Mouse (Mus musculus): ENCODE results near the gene Mfge8. TPM values are rescaled to one million over a fixed set of nuclear protein-coding genes. Genes with fewer than 3 reads are reported as not detected.

Mfge8 gene
- 81.6 and 85.2 TPM in 2 replicates for polyA plus RNA-seq (2014; fragmentation: Nextera tagmentation; extraction: Ambion mirVana)

DNA sequence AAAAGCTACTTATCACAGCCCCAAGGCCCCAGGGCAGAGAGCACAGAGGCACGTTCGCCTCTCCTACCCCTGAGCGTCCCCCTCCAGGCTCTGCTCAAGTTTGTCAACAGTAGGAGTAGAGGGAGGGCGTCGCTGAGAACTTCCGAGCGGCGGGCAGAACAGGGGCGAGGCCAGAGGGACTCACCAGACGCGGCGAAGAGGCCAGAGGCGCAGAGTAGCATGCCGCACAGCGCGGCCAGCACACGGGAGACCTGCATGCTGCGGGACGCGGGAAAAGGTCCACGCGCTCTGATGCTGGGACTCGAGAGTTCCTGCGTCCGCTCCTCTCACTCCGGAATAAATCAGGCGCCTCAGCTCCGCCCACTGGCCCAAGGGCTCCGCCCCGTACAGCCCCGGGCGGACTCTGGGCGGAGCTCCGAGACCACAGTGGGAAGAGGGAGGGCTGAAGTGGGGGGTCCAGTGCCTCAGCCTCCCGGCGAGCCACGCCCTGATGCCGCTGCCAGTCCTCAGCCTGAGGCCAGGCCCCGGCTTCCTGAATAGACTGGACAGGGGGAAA is at the start of gene Mfge8:
TSS of gene Mfge8 (minus strand) at position 350 of the 556 bp plus-strand sequence.
- no peaks in the 10 kb centered on the region for H3K27me3 ChIP-seq (ENCODE audit: control insufficient read depth, insufficient read depth, low read length)
- H3K4me2 ChIP-seq (ENCODE audit: low read depth), result peak within 1 kb of the TSS; percentile 85
- peak within 1 kb of the TSS; percentile 54 for H3K4me3 ChIP-seq (ENCODE audit: low read depth, low read length)
- H3K9ac ChIP-seq (ENCODE audit: low read length), result peak within 1 kb of the TSS; percentile 58
- no peaks in the 10 kb centered on the region for H3K9me3 ChIP-seq (ENCODE audit: control insufficient read depth, low read length)
- peak; percentile 95 for ATAC-seq (ENCODE audit: insufficient read depth, low FRiP score, low TSS enrichment)
- peaks cover 11% of the 10 kb centered on the region; the same call in 1 of the 2 replicates for H3K4me1 ChIP-seq (ENCODE audit: control insufficient read depth, insufficient read depth, low read length)
- peak; percentile 94 for DNase-seq (ENCODE audit: low spot score)
- WGBS, result 0% methylated on average over 39 of the region's 39 CpGs
- H3K36me3 ChIP-seq (ENCODE audit: control insufficient read depth, insufficient read depth, low read length), result no peaks in the 10 kb centered on the region; the same call in 1 of the 2 replicates
- no peak within 1 kb of the TSS for H3K27ac ChIP-seq (ENCODE audit: low read depth, low read length)

DNA sequence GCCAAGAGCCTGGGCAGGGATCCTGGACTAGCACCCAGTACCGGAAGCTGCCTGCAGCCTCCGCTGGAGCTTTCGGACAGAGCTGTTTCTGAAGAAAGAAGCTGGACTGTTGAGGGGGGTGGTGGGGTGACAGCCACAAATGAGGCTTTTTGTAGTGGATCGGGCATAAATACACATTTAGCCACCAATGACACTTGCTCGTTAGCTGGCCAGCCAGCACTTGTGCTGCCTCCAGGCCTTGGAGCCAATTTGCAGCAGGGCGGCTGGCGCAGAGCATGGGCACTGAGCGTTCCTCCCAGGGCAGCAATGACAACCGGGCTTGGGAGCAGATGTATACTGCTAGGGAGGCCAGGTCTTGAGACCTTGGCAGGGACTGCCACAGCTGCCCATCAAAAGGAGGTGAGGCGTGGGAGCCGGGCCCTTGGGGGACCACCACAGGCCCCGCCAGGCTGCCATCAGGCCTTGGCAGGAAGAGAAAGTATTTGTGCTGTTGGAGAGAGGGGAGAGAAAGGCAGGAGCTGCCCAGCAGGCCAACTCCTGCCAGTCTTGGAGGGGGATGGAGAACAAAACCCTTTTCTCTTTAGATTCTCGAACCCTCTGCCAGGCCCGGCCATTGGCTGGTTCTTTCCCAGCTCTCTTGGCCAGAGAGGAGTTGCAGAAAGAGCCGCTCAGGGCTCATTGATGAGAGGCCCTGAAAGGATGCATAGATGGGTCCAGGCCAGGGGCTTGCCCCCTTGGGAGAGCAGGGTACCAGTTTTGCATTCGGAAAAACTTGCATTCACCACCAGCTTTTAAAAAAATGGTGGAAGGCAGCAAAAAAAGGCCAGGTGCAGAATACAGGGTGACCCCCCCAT is 45.9 kb upstream of the Mfge8 start:
- 86% methylated on average over 16 of the region's 16 CpGs for WGBS
- H3K27ac ChIP-seq (ENCODE audit: low read depth, low read length), result no peak overlapping the region
- no peak overlapping the region for H3K9ac ChIP-seq (ENCODE audit: low read length)
- no peaks in the 10 kb centered on the region for H3K36me3 ChIP-seq (ENCODE audit: control insufficient read depth, insufficient read depth, low read length)
- ATAC-seq (ENCODE audit: insufficient read depth, low FRiP score, low TSS enrichment) (no peak), DNase-seq (ENCODE audit: low spot score) (no peak)
- no peaks in the 10 kb centered on the region for H3K27me3 ChIP-seq (ENCODE audit: control insufficient read depth, insufficient read depth, low read length)
- no peaks in the 10 kb centered on the region for H3K9me3 ChIP-seq (ENCODE audit: control insufficient read depth, low read length)
- no peak overlapping the region for H3K4me2 ChIP-seq (ENCODE audit: low read depth)
- no peaks in the 10 kb centered on the region for H3K4me1 ChIP-seq (ENCODE audit: control insufficient read depth, insufficient read depth, low read length)
- no peak overlapping the region for H3K4me3 ChIP-seq (ENCODE audit: low read depth, low read length)

GRCm38 (mm10) chr7:79193936-79194335 is 45.1 kb upstream of the Mfge8 start:
- Histone ChIP-seq H3K36me3 (ENCODE audit: control insufficient read depth, insufficient read depth, low read length) (no peaks in the 10 kb centered on the region), H3K4me1 (ENCODE audit: control insufficient read depth, insufficient read depth, low read length) (no peaks in the 10 kb centered on the region), H3K27ac (ENCODE audit: low read depth, low read length) (no peak overlapping the region), H3K9me3 (ENCODE audit: control insufficient read depth, low read length) (no peaks in the 10 kb centered on the region), H3K9ac (ENCODE audit: low read length) (no peak overlapping the region), H3K27me3 (ENCODE audit: control insufficient read depth, insufficient read depth, low read length) (no peaks in the 10 kb centered on the region), H3K4me2 (ENCODE audit: low read depth) (no peak overlapping the region), H3K4me3 (ENCODE audit: low read depth, low read length) (no peak overlapping the region)
- ATAC-seq (ENCODE audit: insufficient read depth, low FRiP score, low TSS enrichment), result no peak
- WGBS, result 78% methylated on average over 5 of the region's 5 CpGs
- no peak for DNase-seq (ENCODE audit: low spot score)

- H3K27ac ChIP-seq (ENCODE audit: low read depth, low read length), result no peak overlapping the region
- no peaks in the 10 kb centered on the region for H3K36me3 ChIP-seq (ENCODE audit: control insufficient read depth, insufficient read depth, low read length)
- H3K9me3 ChIP-seq (ENCODE audit: control insufficient read depth, low read length), result no peaks in the 10 kb centered on the region
- DNase-seq (ENCODE audit: low spot score), result no peak
- no peak for ATAC-seq (ENCODE audit: insufficient read depth, low FRiP score, low TSS enrichment)
- no peak overlapping the region for H3K9ac ChIP-seq (ENCODE audit: low read length)
- no peak overlapping the region for H3K4me2 ChIP-seq (ENCODE audit: low read depth)
- WGBS, result 80% methylated on average over 5 of the region's 5 CpGs
- no peak overlapping the region for H3K4me3 ChIP-seq (ENCODE audit: low read depth, low read length)
- H3K27me3 ChIP-seq (ENCODE audit: control insufficient read depth, insufficient read depth, low read length), result no peaks in the 10 kb centered on the region
- no peaks in the 10 kb centered on the region for H3K4me1 ChIP-seq (ENCODE audit: control insufficient read depth, insufficient read depth, low read length)
Observed at GRCm38 (mm10) chr7:79191501-79191900, 42.6 kb upstream of the Mfge8 start.

DNA sequence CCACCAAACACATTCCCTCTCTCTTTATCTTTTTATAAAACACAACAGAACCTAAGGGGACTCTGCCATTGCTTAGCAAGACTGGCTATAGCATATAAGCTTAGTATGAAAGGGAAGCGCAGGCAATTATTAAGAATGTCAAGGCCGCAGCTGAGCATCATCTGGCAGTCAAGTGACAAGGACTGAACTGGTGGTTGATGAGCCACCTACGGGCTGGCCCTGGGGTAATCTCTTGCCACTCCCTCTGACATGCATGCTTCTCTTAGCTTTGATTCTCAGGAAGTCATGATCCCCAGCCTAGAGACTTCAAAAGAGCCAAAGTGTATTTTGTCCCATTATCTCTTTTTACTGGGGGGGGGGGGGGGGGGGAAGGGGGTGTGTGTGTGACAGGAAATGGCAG is 41.7 kb upstream of the Mfge8 start:
- Histone ChIP-seq H3K4me3 (ENCODE audit: low read depth, low read length) (no peak overlapping the region), H3K27ac (ENCODE audit: low read depth, low read length) (no peak overlapping the region), H3K4me2 (ENCODE audit: low read depth) (no peak overlapping the region), H3K9me3 (ENCODE audit: control insufficient read depth, low read length) (no peaks in the 10 kb centered on the region), H3K4me1 (ENCODE audit: control insufficient read depth, insufficient read depth, low read length) (no peaks in the 10 kb centered on the region), H3K9ac (ENCODE audit: low read length) (no peak overlapping the region), H3K36me3 (ENCODE audit: control insufficient read depth, insufficient read depth, low read length) (no peaks in the 10 kb centered on the region), H3K27me3 (ENCODE audit: control insufficient read depth, insufficient read depth, low read length) (no peaks in the 10 kb centered on the region)
- ATAC-seq (ENCODE audit: insufficient read depth, low FRiP score, low TSS enrichment) (no peak), DNase-seq (ENCODE audit: low spot score) (no peak)
- WGBS, result 34% methylated on average over 3 of the region's 3 CpGs

DNA sequence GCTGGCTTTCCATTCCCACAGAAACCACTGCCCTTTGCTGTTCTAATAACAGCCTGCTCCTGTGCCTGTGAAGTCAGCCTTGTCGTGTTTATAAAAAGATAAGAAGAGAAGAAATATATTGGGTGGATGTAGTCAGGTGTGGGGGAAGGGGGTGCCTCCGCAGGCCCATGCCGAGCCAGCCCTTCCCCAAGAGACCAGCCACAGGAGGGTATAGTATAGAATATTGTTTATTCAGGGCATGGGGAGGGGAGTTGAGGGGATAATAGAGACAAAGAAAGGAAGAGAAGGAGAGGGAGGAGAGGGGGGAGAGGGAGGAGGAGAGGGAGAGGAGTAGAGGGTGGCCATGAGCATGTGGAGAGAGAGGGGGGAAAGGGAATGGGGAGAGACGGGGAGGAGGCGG is 40.4 kb upstream of the Mfge8 start:
- H3K9me3 ChIP-seq (ENCODE audit: control insufficient read depth, low read length), result no peaks in the 10 kb centered on the region
- no peaks in the 10 kb centered on the region for H3K36me3 ChIP-seq (ENCODE audit: control insufficient read depth, insufficient read depth, low read length)
- no peak overlapping the region for H3K4me2 ChIP-seq (ENCODE audit: low read depth)
- H3K4me3 ChIP-seq (ENCODE audit: low read depth, low read length), result no peak overlapping the region
- no peaks in the 10 kb centered on the region for H3K27me3 ChIP-seq (ENCODE audit: control insufficient read depth, insufficient read depth, low read length)
- no peak overlapping the region for H3K9ac ChIP-seq (ENCODE audit: low read length)
- H3K27ac ChIP-seq (ENCODE audit: low read depth, low read length), result no peak overlapping the region
- ATAC-seq (ENCODE audit: insufficient read depth, low FRiP score, low TSS enrichment) (no peak), DNase-seq (ENCODE audit: low spot score) (no peak)
- WGBS, result 54% methylated on average over 3 of the region's 5 CpGs
- H3K4me1 ChIP-seq (ENCODE audit: control insufficient read depth, insufficient read depth, low read length), result no peaks in the 10 kb centered on the region

GRCm38 (mm10) chr7:79187591-79187990 is 38.7 kb upstream of the Mfge8 start:
- no peaks in the 10 kb centered on the region for H3K36me3 ChIP-seq (ENCODE audit: control insufficient read depth, insufficient read depth, low read length)
- H3K4me2 ChIP-seq (ENCODE audit: low read depth), result no peak overlapping the region
- no peak overlapping the region for H3K9ac ChIP-seq (ENCODE audit: low read length)
- H3K27me3 ChIP-seq (ENCODE audit: control insufficient read depth, insufficient read depth, low read length), result no peaks in the 10 kb centered on the region
- WGBS, result 92% methylated on average over 2 of the region's 2 CpGs
- H3K4me3 ChIP-seq (ENCODE audit: low read depth, low read length), result no peak overlapping the region
- no peak overlapping the region for H3K27ac ChIP-seq (ENCODE audit: low read depth, low read length)
- no peaks in the 10 kb centered on the region for H3K9me3 ChIP-seq (ENCODE audit: control insufficient read depth, low read length)
- H3K4me1 ChIP-seq (ENCODE audit: control insufficient read depth, insufficient read depth, low read length), result no peaks in the 10 kb centered on the region
- DNase-seq (ENCODE audit: low spot score) (no peak), ATAC-seq (ENCODE audit: insufficient read depth, low FRiP score, low TSS enrichment) (no peak)

GRCm38 (mm10) chr7:79183417-79183816 is 34.6 kb upstream of the Mfge8 start:
- DNase-seq (ENCODE audit: low spot score) (no peak), ATAC-seq (ENCODE audit: insufficient read depth, low FRiP score, low TSS enrichment) (no peak)
- H3K27me3 ChIP-seq (ENCODE audit: control insufficient read depth, insufficient read depth, low read length), result no peaks in the 10 kb centered on the region
- no peak overlapping the region for H3K9ac ChIP-seq (ENCODE audit: low read length)
- H3K36me3 ChIP-seq (ENCODE audit: control insufficient read depth, insufficient read depth, low read length), result no peaks in the 10 kb centered on the region
- H3K4me3 ChIP-seq (ENCODE audit: low read depth, low read length), result no peak overlapping the region
- H3K27ac ChIP-seq (ENCODE audit: low read depth, low read length), result no peak overlapping the region
- no peaks in the 10 kb centered on the region for H3K9me3 ChIP-seq (ENCODE audit: control insufficient read depth, low read length)
- no peak overlapping the region for H3K4me2 ChIP-seq (ENCODE audit: low read depth)
- H3K4me1 ChIP-seq (ENCODE audit: control insufficient read depth, insufficient read depth, low read length), result no peaks in the 10 kb centered on the region
- 59% methylated on average over 1 of the region's 1 CpGs for WGBS

DNA sequence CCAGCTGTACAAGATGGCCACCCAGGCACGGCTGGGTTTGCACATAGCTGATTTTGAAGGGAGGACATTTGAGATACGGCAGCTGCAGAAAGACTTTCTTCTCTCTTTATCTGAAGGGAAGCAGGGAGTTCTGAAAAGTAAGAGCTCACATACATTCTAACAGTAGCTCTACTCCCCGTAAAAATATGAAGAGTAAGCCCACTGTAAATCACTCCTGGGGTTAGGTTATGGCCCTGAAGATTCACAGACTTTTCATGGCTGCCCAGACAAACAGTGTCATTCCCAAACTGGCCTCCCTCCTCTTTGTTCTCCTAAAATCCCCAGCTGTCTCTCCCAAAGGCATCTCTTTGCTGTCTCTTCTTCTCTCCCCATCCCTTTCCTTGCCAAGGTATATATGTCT is 24.9 kb upstream of the Mfge8 start:
- no peak for ATAC-seq (ENCODE audit: insufficient read depth, low FRiP score, low TSS enrichment)
- WGBS, result 87% methylated on average over 3 of the region's 3 CpGs
- Histone ChIP-seq H3K4me2 (ENCODE audit: low read depth) (no peak overlapping the region), H3K9ac (ENCODE audit: low read length) (no peak overlapping the region), H3K36me3 (ENCODE audit: control insufficient read depth, insufficient read depth, low read length) (no peaks in the 10 kb centered on the region), H3K27me3 (ENCODE audit: control insufficient read depth, insufficient read depth, low read length) (no peaks in the 10 kb centered on the region), H3K4me1 (ENCODE audit: control insufficient read depth, insufficient read depth, low read length) (no peaks in the 10 kb centered on the region), H3K4me3 (ENCODE audit: low read depth, low read length) (no peak overlapping the region), H3K27ac (ENCODE audit: low read depth, low read length) (no peak overlapping the region), H3K9me3 (ENCODE audit: control insufficient read depth, low read length) (no peaks in the 10 kb centered on the region)
- DNase-seq (ENCODE audit: low spot score), result no peak

All from neural tube, embryonic 11.5 days (tissue).